Mouse (Mus musculus) neural tube, embryonic 11.5 days (tissue): Measurements from ENCODE around the gene Rpl34. TPM values are rescaled to one million over a fixed set of nuclear protein-coding genes. Genes with fewer than 3 reads are reported as not detected.

Experiments
- ATAC-seq: fragments of 200-750 bp; cut with Nextera tagmentation; 2 replicates; pipeline ENCODE4 v1.8.0; 2017; ENCODE audit warnings: moderate number of reproducible peaks, mild to moderate bottlenecking, moderate TSS enrichment, moderate library complexity; ENCODE audit not compliant: insufficient read depth, low FRiP score, low TSS enrichment
- DNase-seq: peaks from one replicate; pipeline ENCODE4 v3.0.0-alpha.2; 2015; ENCODE audit warnings: low spot score
- H3K27ac ChIP-seq: fragments of 300-500 bp; sonication (generic); 2 replicates; pipeline ENCODE4 v1.5.1; 2014; ENCODE audit warnings: low read depth, mild to moderate bottlenecking, low read length
- H3K27me3 ChIP-seq: fragments of 300-500 bp; sonication (generic); 2 replicates; pipeline ENCODE4 v1.6.1; 2014; ENCODE audit warnings: mild to moderate bottlenecking, low read length, mixed read lengths; ENCODE audit not compliant: control insufficient read depth, insufficient read depth
- H3K36me3 ChIP-seq: fragments of 300-500 bp; sonication (generic); 2 replicates; pipeline ENCODE4 v1.6.1; 2014; ENCODE audit warnings: mild to moderate bottlenecking, low read length, moderate library complexity, mixed read lengths; ENCODE audit not compliant: control insufficient read depth, insufficient read depth
- H3K4me1 ChIP-seq: fragments of 300-500 bp; sonication (generic); 2 replicates; pipeline ENCODE4 v1.6.1; 2014; ENCODE audit warnings: low read length, mixed read lengths; ENCODE audit not compliant: control insufficient read depth, insufficient read depth
- H3K4me2 ChIP-seq: fragments of 300-500 bp; sonication (generic); 2 replicates; pipeline ENCODE4 v1.6.1; 2014; ENCODE audit warnings: low read depth, mild to moderate bottlenecking, moderate library complexity
- H3K4me3 ChIP-seq: fragments of 300-500 bp; sonication (generic); 2 replicates; pipeline ENCODE4 v1.5.1; 2014; ENCODE audit warnings: low read depth, low read length
- H3K9ac ChIP-seq: fragments of 300-500 bp; sonication (generic); 2 replicates; pipeline ENCODE4 v1.6.1; 2014; ENCODE audit warnings: mild to moderate bottlenecking, low read length
- H3K9me3 ChIP-seq: fragments of 300-500 bp; sonication (generic); 2 replicates; pipeline ENCODE4 v1.6.1; 2016; ENCODE audit warnings: low read length; ENCODE audit not compliant: control insufficient read depth
- WGBS: fragments of 180-500 bp; shearing (Covaris S2); extraction: QIAGEN DNeasy Blood & Tissue Kit; methylation state at CpG from one replicate; pipeline ENCODE4 v1.1.7; 2014; 5-methylcytosine and 5-hydroxymethylcytosine counted together
- polyA plus RNA-seq: library from polyadenylated mRNA; unstranded; fragments of >200 nt; fragmentation: Nextera tagmentation; extraction: Ambion mirVana; gene quantifications from 2 replicates; pipeline ENCODE4 v1.2.1, GENCODE M21; 2014

Rpl34 gene
- polyA plus RNA-seq, 1 experiment from 2014 or later: 705 TPM

DNA sequence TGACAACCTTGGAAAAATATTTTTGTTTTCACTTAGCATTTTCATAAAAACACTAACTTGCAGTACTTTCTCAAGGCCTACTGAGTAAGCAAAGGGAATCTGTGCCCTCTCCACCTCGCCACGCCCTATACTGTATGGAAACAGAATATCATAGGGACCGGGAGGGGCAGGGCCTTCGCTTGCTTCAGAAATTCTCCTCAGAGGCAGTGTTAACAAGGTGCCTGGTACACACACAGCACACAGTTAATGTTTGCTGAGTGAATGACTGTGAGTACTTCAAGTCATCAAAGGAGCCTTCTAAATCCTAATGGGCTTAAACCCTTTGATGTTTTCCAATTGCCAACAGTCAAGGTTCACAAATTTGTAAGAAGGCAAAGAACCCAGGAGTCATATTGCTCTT, 11.3 kb downstream of the Rpl34 start:
- H3K4me3 ChIP-seq: no peak overlapping the region
- no peak overlapping the region for H3K9ac ChIP-seq
- WGBS: 92% methylated on average over 4 of the region's 4 CpGs
- no peak for ATAC-seq
- no peak for DNase-seq
- H3K27me3 ChIP-seq: no peaks in the 10 kb centered on the region
- no peak overlapping the region for H3K4me2 ChIP-seq
- H3K4me1 ChIP-seq: no peaks in the 10 kb centered on the region
- no peaks in the 10 kb centered on the region for H3K9me3 ChIP-seq
- no peak overlapping the region for H3K27ac ChIP-seq
- no peaks in the 10 kb centered on the region for H3K36me3 ChIP-seq

DNA sequence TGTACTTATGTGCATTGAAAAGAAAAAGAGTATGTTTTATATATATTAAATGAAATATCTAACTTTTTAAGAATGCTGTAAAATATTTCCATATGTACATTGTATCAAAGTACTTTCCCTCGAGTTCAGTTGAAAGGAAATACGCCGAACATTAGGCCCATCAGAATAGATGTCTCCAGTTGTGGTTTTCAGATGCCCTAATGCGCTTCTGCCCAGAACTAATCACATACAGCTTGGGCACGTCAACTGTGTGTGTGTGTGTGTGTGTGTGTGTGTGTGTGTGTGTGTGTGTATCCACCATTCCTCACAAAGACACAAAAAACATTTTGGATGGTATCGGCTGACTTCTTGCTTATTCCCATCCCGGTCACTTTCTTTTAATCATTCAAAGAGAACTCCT, 13.6 kb downstream of the Rpl34 start:
- Histone ChIP-seq H3K27ac (no peak overlapping the region), H3K27me3 (no peaks in the 10 kb centered on the region), H3K36me3 (no peaks in the 10 kb centered on the region), H3K9me3 (no peaks in the 10 kb centered on the region), H3K4me1 (no peaks in the 10 kb centered on the region), H3K4me3 (no peak overlapping the region), H3K9ac (no peak overlapping the region), H3K4me2 (no peak overlapping the region)
- ATAC-seq (no peak), DNase-seq (no peak)
- WGBS: 88% methylated on average over 7 of the region's 7 CpGs

DNA sequence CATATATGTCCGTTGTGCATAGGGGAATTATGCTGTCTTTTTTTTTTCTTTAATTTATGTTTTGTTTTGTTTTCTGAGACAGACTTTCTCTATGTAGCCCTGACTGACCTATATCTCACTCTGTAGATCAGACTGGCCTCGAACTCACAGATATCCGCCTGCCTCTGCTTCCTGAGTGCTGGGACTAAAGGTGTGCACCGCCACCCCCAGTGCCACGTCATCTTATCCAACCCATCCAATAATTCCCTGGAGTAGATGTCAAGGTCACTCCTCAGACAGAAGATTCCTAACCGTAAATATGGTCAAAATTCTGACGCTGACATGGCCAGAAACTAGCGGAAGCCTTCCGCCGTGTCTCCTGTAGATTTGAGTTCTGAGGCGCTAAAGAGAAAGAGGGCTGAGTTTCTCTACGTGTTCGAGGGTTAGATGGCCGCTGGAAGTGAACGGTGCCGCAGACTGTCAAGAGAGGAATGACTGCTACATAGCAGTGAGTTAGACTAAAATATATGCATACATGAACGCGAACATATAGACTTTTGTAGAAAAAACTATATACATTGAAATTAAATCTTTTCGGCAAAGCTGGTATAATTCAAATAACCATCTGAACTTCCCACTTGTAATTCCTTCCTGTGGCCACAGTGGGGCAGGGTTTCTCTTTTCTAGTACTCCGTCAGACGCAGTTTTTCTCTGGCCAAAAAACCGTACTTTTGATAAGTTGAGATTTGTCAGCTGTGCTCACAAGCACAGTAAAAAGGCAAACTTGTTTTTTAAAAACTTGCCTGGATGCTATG, 15.2 kb downstream of the Rpl34 start:
- Histone ChIP-seq H3K9ac (peak overlapping the region; percentile 3; the same call in 1 of the 2 replicates), H3K36me3 (no peaks in the 10 kb centered on the region), H3K4me2 (peak overlapping the region; percentile 34), H3K27ac (no peak overlapping the region), H3K9me3 (no peaks in the 10 kb centered on the region), H3K4me3 (peak overlapping the region; percentile 9), H3K27me3 (no peaks in the 10 kb centered on the region), H3K4me1 (no peaks in the 10 kb centered on the region)
- ATAC-seq (no peak), DNase-seq (peak; percentile 56)
- 20% methylated on average over 22 of the region's 22 CpGs for WGBS

DNA sequence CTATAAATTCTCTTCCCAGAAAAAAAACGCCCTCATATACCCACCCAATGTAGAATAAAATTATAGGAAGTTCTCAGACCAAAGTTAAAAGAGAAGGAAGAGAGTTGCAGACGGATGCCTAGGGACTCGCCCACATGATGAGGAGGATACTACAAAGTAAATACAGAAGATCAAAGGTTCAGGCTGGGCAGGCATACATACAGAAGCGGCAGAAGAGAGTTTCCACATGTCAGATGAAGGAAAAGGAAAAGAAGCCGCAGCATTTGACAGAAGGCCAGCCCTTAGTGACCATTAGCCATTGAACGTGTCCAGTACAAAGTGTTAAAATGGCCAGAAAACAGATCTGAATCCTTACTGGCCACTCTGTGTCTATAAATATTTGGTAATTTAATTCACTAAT, 17.3 kb downstream of the Rpl34 start:
- H3K9me3 ChIP-seq: no peaks in the 10 kb centered on the region
- peaks cover 6% of the 10 kb centered on the region for H3K4me1 ChIP-seq
- no peak overlapping the region for H3K27ac ChIP-seq
- WGBS: 57% methylated on average over 6 of the region's 6 CpGs
- H3K4me3 ChIP-seq: no peak overlapping the region
- H3K9ac ChIP-seq: no peak overlapping the region
- no peaks in the 10 kb centered on the region for H3K36me3 ChIP-seq
- H3K4me2 ChIP-seq: no peak overlapping the region
- no peaks in the 10 kb centered on the region for H3K27me3 ChIP-seq
- DNase-seq (no peak), ATAC-seq (no peak)

DNA sequence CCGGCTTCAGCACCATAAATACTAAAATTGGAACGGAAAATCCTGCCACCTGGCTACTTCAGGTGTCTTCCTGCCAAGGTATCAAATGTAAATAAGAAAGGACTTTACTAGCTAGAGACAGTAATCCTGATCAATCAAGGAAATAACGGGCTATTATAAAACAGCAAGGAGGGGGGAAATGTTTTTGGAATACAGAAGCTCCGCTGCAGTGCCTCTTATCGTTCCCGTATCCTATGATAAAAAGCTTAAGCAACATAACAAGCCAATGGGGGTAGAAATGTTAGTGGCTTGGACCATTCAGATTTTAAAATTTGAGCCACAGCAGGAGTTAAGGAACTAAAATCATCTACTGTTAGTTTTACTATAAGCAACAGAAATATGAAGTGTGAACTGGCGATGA, 20.1 kb downstream of the Rpl34 start:
- 58% methylated on average over 7 of the region's 7 CpGs for WGBS
- H3K4me2 ChIP-seq: peak overlapping the region; percentile 36

DNA sequence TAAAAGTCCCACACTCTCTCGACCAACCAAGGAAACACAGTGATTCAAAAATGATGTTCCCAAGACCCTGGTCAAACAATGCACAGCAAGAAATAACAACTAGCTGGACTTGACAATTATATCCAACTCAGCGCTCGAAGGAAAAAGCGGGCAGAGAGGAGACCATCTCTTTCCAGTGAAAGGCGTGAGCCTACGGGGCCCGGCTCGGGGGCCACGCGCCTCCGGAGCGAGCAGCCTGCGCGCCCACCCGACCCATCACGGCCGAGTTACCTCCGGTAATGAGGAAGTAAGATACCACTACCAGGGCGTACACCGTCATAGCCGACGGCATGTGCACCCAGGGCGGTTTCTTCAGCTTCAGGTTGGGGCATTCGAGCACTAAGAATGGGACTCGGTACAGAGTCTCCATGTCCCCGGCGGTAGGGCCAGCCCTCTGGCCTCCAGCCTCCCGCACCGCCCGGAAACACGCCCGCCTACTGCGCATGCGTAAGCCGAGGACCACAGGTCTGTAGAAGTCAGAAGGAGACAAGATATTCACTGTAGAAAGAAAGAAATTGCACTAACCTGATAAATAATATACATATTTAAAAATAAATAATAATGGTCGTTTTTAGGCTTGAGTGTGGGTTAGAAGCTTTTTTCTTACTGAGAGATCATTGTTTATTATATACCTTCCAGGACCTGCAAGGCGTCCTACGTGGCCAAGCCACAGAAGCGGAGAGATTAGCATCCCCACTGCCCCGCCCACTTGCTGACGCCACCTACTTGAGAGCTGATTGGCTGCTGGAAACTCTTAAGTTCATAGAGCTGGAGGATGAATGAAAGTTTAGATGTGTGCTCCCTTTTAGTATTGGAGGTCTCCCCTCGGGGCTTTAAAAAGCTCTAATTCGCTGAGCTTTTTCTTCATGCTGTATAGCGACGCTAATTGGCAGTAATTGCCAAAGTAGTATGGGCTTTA, 21.0 kb downstream of the Rpl34 start, which contains the start of gene Ostc:
Gene Ostc (minus strand): TSS at position 478 of the 958 bp plus-strand sequence.
- Histone ChIP-seq H3K4me1 (peaks cover 9% of the 10 kb centered on the region), H3K27ac (peak within 1 kb of the TSS; percentile 79), H3K4me2 (peak within 1 kb of the TSS; percentile 86), H3K4me3 (peak within 1 kb of the TSS; percentile 83), H3K27me3 (no peaks in the 10 kb centered on the region), H3K9ac (peak within 1 kb of the TSS; percentile 86), H3K9me3 (no peaks in the 10 kb centered on the region), H3K36me3 (no peaks in the 10 kb centered on the region)
- DNase-seq (peak; percentile 96), ATAC-seq (peak; percentile 97)
- under 1% methylated on average over 45 of the region's 45 CpGs for WGBS

More for the DNA sequence above, 20.1 kb downstream of the Rpl34 start:
- DNase-seq: no peak
- Histone ChIP-seq H3K4me1 (peaks cover 9% of the 10 kb centered on the region), H3K9ac (no peak overlapping the region), H3K36me3 (no peaks in the 10 kb centered on the region), H3K4me3 (no peak overlapping the region), H3K27me3 (no peaks in the 10 kb centered on the region), H3K9me3 (no peaks in the 10 kb centered on the region), H3K27ac (no peak overlapping the region)
- no peak for ATAC-seq

DNA sequence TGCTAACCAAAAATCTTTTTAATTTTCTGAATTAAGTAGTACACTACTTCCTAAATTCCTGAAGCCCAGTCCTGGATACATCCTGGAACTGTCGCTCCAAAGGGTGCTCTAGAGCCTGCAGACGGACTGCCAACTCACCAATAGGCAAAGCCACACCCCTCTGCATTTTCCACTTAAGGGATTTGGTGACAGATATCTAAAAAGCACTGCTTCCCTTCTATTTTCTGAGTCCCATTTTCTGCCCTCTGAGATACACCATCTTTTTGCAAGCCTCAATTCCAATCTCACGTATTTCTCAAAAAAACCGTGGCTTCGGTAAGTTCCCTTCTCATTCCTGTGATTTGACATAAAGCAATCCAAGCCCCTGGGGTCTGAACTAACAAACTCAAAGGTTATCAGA, 21.7 kb downstream of the Rpl34 start:
- Histone ChIP-seq H3K4me3 (peak overlapping the region; percentile 83), H3K27me3 (no peaks in the 10 kb centered on the region), H3K27ac (no peak overlapping the region), H3K4me2 (peak overlapping the region; percentile 86), H3K4me1 (peaks cover 9% of the 10 kb centered on the region), H3K9me3 (no peaks in the 10 kb centered on the region), H3K36me3 (no peaks in the 10 kb centered on the region; the same call in 1 of the 2 replicates), H3K9ac (peak overlapping the region; percentile 86)
- WGBS: 3% methylated on average over 5 of the region's 5 CpGs
- no peak for DNase-seq
- no peak for ATAC-seq

DNA sequence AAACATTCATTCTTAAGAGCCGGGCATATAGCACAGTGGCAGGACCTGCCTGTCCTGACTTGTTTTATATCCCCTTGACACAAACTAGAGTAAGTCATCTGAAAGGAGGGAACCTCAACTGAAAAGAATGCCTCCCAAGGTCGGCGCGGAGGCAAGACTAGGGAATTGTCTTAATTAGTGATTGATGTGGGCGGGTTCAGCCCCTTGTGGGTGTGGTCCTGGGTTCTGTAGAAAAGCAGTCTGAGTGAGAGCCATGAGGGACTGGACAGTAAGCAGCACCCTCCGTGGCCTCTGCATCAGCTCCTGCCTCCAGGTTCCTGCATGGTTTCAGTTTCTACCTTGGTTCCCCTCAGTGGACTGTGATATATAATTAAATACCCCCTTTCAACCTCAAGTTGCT, 27.9 kb downstream of the Rpl34 start:
- 82% methylated on average over 6 of the region's 6 CpGs for WGBS
- no peak overlapping the region for H3K9ac ChIP-seq
- H3K27me3 ChIP-seq: no peaks in the 10 kb centered on the region
- no peak for DNase-seq
- H3K4me3 ChIP-seq: no peak overlapping the region
- H3K4me1 ChIP-seq: no peaks in the 10 kb centered on the region
- H3K36me3 ChIP-seq: peaks cover 4% of the 10 kb centered on the region
- ATAC-seq: no peak
- H3K9me3 ChIP-seq: no peaks in the 10 kb centered on the region
- no peak overlapping the region for H3K27ac ChIP-seq
- H3K4me2 ChIP-seq: no peak overlapping the region
